Mouse (Mus musculus) thymus, adult 2 months (tissue): Measurements from ENCODE around the gene Pkp2.

Source experiments
- CTCF ChIP-seq: fragments of 200-500 bp; IDR thresholded peaks from 2 replicates; pipeline ENCODE4 v1.5.1; 2012; ENCODE audit warnings: mild to moderate bottlenecking, control low read depth, low read length, moderate library complexity, borderline replicate concordance; ENCODE audit not compliant: control insufficient read depth, poor library complexity, insufficient read depth; ENCODE audit errors: extremely low read depth
- POLR2A ChIP-seq: fragments of 200-500 bp; IDR thresholded peaks from 2 replicates; pipeline ENCODE4 v1.6.1; 2012; ENCODE audit warnings: mild to moderate bottlenecking, low read length, control low read depth, moderate library complexity; ENCODE audit not compliant: control insufficient read depth, poor library complexity, insufficient read depth; ENCODE audit errors: extremely low read depth

DNA sequence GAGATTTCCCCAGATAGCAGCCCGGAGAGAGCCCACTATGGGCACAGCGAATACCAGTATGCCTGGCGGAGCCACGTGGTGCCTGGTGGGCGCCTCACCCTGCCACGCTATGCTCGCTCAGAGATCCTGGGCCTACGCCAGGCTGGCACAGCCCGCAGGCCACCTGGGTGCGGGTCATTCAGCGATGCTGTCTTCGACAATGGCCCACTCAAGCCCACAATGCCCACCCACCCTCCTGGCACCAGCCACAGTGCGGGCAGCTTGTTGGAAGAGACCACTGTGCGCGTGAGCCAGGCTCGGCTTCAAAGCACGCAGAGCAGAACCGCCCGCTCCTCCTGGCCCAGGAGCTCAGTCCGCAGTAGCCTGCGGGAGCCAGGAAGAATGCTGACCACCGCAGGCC lies 12.7 kb downstream of the Pkp2 start:
- no peak for TF ChIP-seq CTCF
- no peak for TF ChIP-seq POLR2A
